Mouse (Mus musculus) CH12.LX (cell line): Measurements from ENCODE around the gene Pa2g4. TPM values are rescaled to one million over a fixed set of nuclear protein-coding genes. Genes with fewer than 3 reads are reported as not detected.

ENCODE experiments used
- DNase-seq: peaks from one replicate; pipeline ENCODE4 v3.0.0-alpha.2; 2013; ENCODE audit errors: extremely low read depth
- H3K27ac ChIP-seq: 2 replicates; pipeline ENCODE4 v1.5.1; 2012; ENCODE audit warnings: low read depth, mild to moderate bottlenecking, control low read depth, moderate library complexity; ENCODE audit not compliant: insufficient read depth
- H3K27me3 ChIP-seq: replicated peaks from 2 replicates; pipeline ENCODE3; 2012; ENCODE audit warnings: inconsistent platforms
- H3K36me3 ChIP-seq, 2 experiments: replicated peaks in 1 of 2; 2 replicates each; pipeline versions ENCODE3 to v1.6.1; 2012; ENCODE audit warnings: inconsistent platforms in 1 of 2, low read length in 1 of 2, mild to moderate bottlenecking in 1 of 2, mixed read lengths in 1 of 2, moderate library complexity in 1 of 2; ENCODE audit not compliant: control insufficient read depth in 1 of 2, insufficient read depth in 1 of 2
- H3K4me1 ChIP-seq, 2 experiments: 2 replicates each; pipeline ENCODE4 v1.6.1; 2012; ENCODE audit warnings: inconsistent platforms in 1 of 2, moderate library complexity in 1 of 2; ENCODE audit not compliant: insufficient read depth in 2 of 2, control insufficient read depth in 1 of 2
- H3K4me2 ChIP-seq: 2 replicates; pipeline ENCODE4 v1.6.1; 2012; ENCODE audit warnings: low read depth, mild to moderate bottlenecking, control low read depth; ENCODE audit not compliant: poor library complexity, insufficient read depth, severe bottlenecking
- H3K4me3 ChIP-seq, 3 experiments: fragments of 150-350 bp in 1 of 3; sonication (generic) in 1 of 3; replicated peaks in 1 of 3; 2 replicates each; pipeline versions ENCODE3 to v1.5.1; 2011 to 2012; ENCODE audit warnings: low read depth in 2 of 3, low read length in 2 of 3, mild to moderate bottlenecking in 2 of 3, moderate library complexity in 2 of 3, control low read depth in 1 of 3, improper control_type of control experiment in 1 of 3, inconsistent platforms in 1 of 3, mixed read lengths in 1 of 3; ENCODE audit not compliant: poor library complexity in 1 of 3
- H3K79me2 ChIP-seq: replicated peaks from 2 replicates; pipeline ENCODE4 v1.6.1; 2012; ENCODE audit warnings: mild to moderate bottlenecking, moderate library complexity; ENCODE audit not compliant: control insufficient read depth, poor library complexity, insufficient read depth, severe bottlenecking; ENCODE audit errors: extremely low read depth
- H3K9ac ChIP-seq: 2 replicates; pipeline ENCODE4 v1.6.1; 2012; ENCODE audit warnings: low read depth, mild to moderate bottlenecking, control low read depth, moderate library complexity; ENCODE audit not compliant: insufficient read depth
- H3K9me3 ChIP-seq: replicated peaks from 2 replicates; pipeline ENCODE3; 2012; ENCODE audit warnings: low read length, inconsistent platforms, mixed read lengths
- BHLHE40 ChIP-seq: IDR thresholded peaks from 2 replicates; pipeline ENCODE4 v1.6.1; 2011; ENCODE audit warnings: mild to moderate bottlenecking, low read depth, low read length, improper control_type of control experiment
- CHD1 ChIP-seq: IDR thresholded peaks from 2 replicates; pipeline ENCODE4 v1.6.1; 2012; ENCODE audit warnings: low read depth, low read length, improper control_type of control experiment, inconsistent platforms
- CHD2 ChIP-seq: IDR thresholded peaks from 2 replicates; pipeline ENCODE4 v1.6.1; 2011; ENCODE audit warnings: low read length, improper control_type of control experiment
- CTCF ChIP-seq, 2 experiments: IDR thresholded peaks in 1 of 2; conservative IDR thresholded peaks in 1 of 2; 2 replicates each; pipeline ENCODE4 v1.5.1; 2011 to 2012; ENCODE audit warnings: low read depth in 2 of 2, low read length in 2 of 2, improper control_type of control experiment in 1 of 2, inconsistent platforms in 1 of 2, mild to moderate bottlenecking in 1 of 2, moderate library complexity in 1 of 2
- E2F4 ChIP-seq: IDR thresholded peaks from 2 replicates; pipeline ENCODE4 v1.6.1; 2011; ENCODE audit warnings: low read depth, low read length, improper control_type of control experiment; ENCODE audit not compliant: insufficient replicate concordance
- ETS1 ChIP-seq: conservative IDR thresholded peaks from 2 replicates; pipeline ENCODE4 v1.6.1; 2012; ENCODE audit warnings: low read depth, mild to moderate bottlenecking, inconsistent platforms, low read length, improper control_type of control experiment, moderate library complexity
- HCFC1 ChIP-seq: IDR thresholded peaks from 2 replicates; pipeline ENCODE4 v1.6.1; 2012; ENCODE audit warnings: low read depth, mild to moderate bottlenecking, inconsistent platforms, low read length, improper control_type of control experiment
- IRF4 ChIP-seq: IDR thresholded peaks from 2 replicates; pipeline ENCODE4 v1.6.1; 2014; ENCODE audit warnings: low read depth, mild to moderate bottlenecking, inconsistent platforms, low read length, improper control_type of control experiment
- JUN ChIP-seq: IDR thresholded peaks from 2 replicates; pipeline ENCODE4 v1.6.1; 2011; ENCODE audit warnings: low read depth, mild to moderate bottlenecking, low read length, improper control_type of control experiment, moderate library complexity; ENCODE audit not compliant: insufficient read depth
- JUND ChIP-seq: conservative IDR thresholded peaks from 2 replicates; pipeline ENCODE4 v1.6.1; 2011; ENCODE audit warnings: low read depth, low read length, improper control_type of control experiment
- KAT2A ChIP-seq: IDR thresholded peaks from 2 replicates; pipeline ENCODE4 v1.6.1; 2012; ENCODE audit warnings: low read length, improper control_type of control experiment, inconsistent platforms; ENCODE audit not compliant: insufficient replicate concordance
- MAFK ChIP-seq: IDR thresholded peaks from 2 replicates; pipeline ENCODE4 v1.6.1; 2011; ENCODE audit warnings: low read length, improper control_type of control experiment; ENCODE audit not compliant: insufficient replicate concordance
- MAZ ChIP-seq: IDR thresholded peaks from 2 replicates; pipeline ENCODE4 v1.6.1; 2012; ENCODE audit warnings: low read depth, mild to moderate bottlenecking, inconsistent platforms, low read length, improper control_type of control experiment, moderate library complexity
- MEF2A ChIP-seq: IDR thresholded peaks from 2 replicates; pipeline ENCODE4 v1.6.1; 2014; ENCODE audit warnings: low read depth, mild to moderate bottlenecking, inconsistent platforms, low read length, improper control_type of control experiment, borderline replicate concordance
- NELFE ChIP-seq: IDR thresholded peaks from 2 replicates; pipeline ENCODE4 v1.6.1; 2011; ENCODE audit warnings: low read depth, low read length, improper control_type of control experiment
- PAX5 ChIP-seq: IDR thresholded peaks from 2 replicates; pipeline ENCODE4 v1.6.1; 2012; ENCODE audit warnings: low read length, inconsistent platforms, mixed read lengths
- POLR2A ChIP-seq: IDR thresholded peaks from 2 replicates; pipeline ENCODE4 v1.6.1; 2011; ENCODE audit warnings: low read depth, mild to moderate bottlenecking, improper control_type of control experiment, low read length
- POLR2AphosphoS2 ChIP-seq: IDR thresholded peaks from 2 replicates; pipeline ENCODE4 v1.6.1; 2011; ENCODE audit warnings: low read depth, low read length, improper control_type of control experiment
- SIN3A ChIP-seq: IDR thresholded peaks from 2 replicates; pipeline ENCODE4 v1.6.1; 2012; ENCODE audit warnings: low read length, improper control_type of control experiment, inconsistent platforms
- SMC3 ChIP-seq: IDR thresholded peaks from 2 replicates; pipeline ENCODE4 v1.6.1; 2011; ENCODE audit warnings: low read depth, low read length, improper control_type of control experiment
- TBP ChIP-seq: conservative IDR thresholded peaks from 2 replicates; pipeline ENCODE4 v1.6.1; 2011; ENCODE audit warnings: low read depth, low read length, improper control_type of control experiment
- TCF12 ChIP-seq: IDR thresholded peaks from 2 replicates; pipeline ENCODE4 v1.6.1; 2014; ENCODE audit warnings: low read depth, mild to moderate bottlenecking, inconsistent platforms, low read length, improper control_type of control experiment
- UBTF ChIP-seq: IDR thresholded peaks from 2 replicates; pipeline ENCODE4 v1.6.1; 2012; ENCODE audit warnings: low read depth, mild to moderate bottlenecking, inconsistent platforms, low read length, improper control_type of control experiment, moderate library complexity
- ZKSCAN1 ChIP-seq: IDR thresholded peaks from 2 replicates; pipeline ENCODE4 v1.6.1; 2012; ENCODE audit warnings: low read depth, inconsistent platforms, low read length, improper control_type of control experiment, borderline replicate concordance
- ZNF384 ChIP-seq: IDR thresholded peaks from 2 replicates; pipeline ENCODE4 v1.6.1; 2012; ENCODE audit warnings: low read depth, low read length, improper control_type of control experiment, inconsistent platforms
- dilution Hi-C: fragments of 300-500 bp; cut with MboI; formaldehyde crosslinking; loops from 2 replicates; pipeline ENCODE4 v1.14.3; 2020; ENCODE audit warnings: low sequenced_read_pairs; ENCODE audit not compliant: extremely low pct_unique_long_range_greater_than_20kb, extremely low pct_ligation_motif_present
- in situ Hi-C: fragments of 300-500 bp; cut with MboI; formaldehyde crosslinking; loops from 3 replicates; pipeline ENCODE4 v1.14.3; 2019; ENCODE audit warnings: low sequenced_read_pairs, low pct_ligation_motif_present, low pct_unique_long_range_greater_than_20kb, mixed read lengths
- polyA plus RNA-seq: library from polyadenylated mRNA; unstranded; fragments of >175 nt; gene quantifications from 2 replicates; pipeline ENCODE4 v1.2.1, GENCODE M21; 2012; ENCODE audit warnings: low read depth; ENCODE audit not compliant: insufficient read length
- total RNA-seq, 2 experiments: library from RNA; depleted of rRNA; stranded (reverse); fragments of 300-350 nt in 1 of 2; fragments of >200 nt in 1 of 2; gene quantifications; 2 replicates each; pipeline ENCODE4 v1.2.3; 2012 to 2014

The Pa2g4 gene
- total and polyA plus RNA-seq, 3 experiments: 129 to 550 (median 133) TPM

- H3K4me2 ChIP-seq: no peak overlapping the region
- no peak overlapping the region for H3K27ac ChIP-seq
- H3K79me2 ChIP-seq: no peaks in the 10 kb centered on the region
- TF ChIP-seq JUND (no peak), SMC3 (no peak), TBP (no peak), CHD2 (no peak), ZKSCAN1 (no peak)
- in situ Hi-C loops (no loop called here), dilution Hi-C loops (no loop called here)
- no peaks in the 10 kb centered on the region for H3K36me3 ChIP-seq
- no peak for DNase-seq
- H3K9me3 ChIP-seq: no peaks in the 10 kb centered on the region
- no peak overlapping the region for H3K4me3 ChIP-seq
- H3K27me3 ChIP-seq: peaks cover 57% of the 10 kb centered on the region
- H3K4me1 ChIP-seq: peaks cover 0 to 9% of the 10 kb centered on the region in 2 experiments; a peak in 2 of 4 replicates
- no peak overlapping the region for H3K9ac ChIP-seq
Measured at GRCm38 (mm10) chr10:128592797-128593196, 27.0 kb upstream of the Pa2g4 start.

- in situ Hi-C loops: no loop called here
- dilution Hi-C loops: no loop called here
Measured at GRCm38 (mm10) chr10:128591436-128591835, 25.6 kb upstream of the Pa2g4 start.

GRCm38 (mm10) chr10:128590193-128590690 is 24.5 kb upstream of the Pa2g4 start:
- Histone ChIP-seq H3K9ac (peak overlapping the region; percentile 54), H3K4me2 (peak overlapping the region; percentile 95), H3K36me3 (no peaks in the 10 kb centered on the region), H3K4me3 (peak overlapping the region; percentile 63 to 80 (median 65)), H3K27ac (no peak overlapping the region), H3K27me3 (peaks cover 72% of the 10 kb centered on the region), H3K9me3 (no peaks in the 10 kb centered on the region), H3K4me1 (peaks cover 0 to 19% of the 10 kb centered on the region in 2 experiments; a peak in 2 of 4 replicates), H3K79me2 (no peaks in the 10 kb centered on the region)
- in situ Hi-C loops (no loop called here), dilution Hi-C loops (no loop called here)
- no peak for TF ChIP-seq CHD1
- TF ChIP-seq POLR2A: no peak
- no peak; the same call in 1 of the 2 replicates for TF ChIP-seq UBTF
- TF ChIP-seq MAZ: no peak
- TF ChIP-seq HCFC1: 0 out of 2 replicates have a peak, but pooled peaks have one; percentile 21
- TF ChIP-seq CTCF (conservative IDR thresholded peaks at IDR 0.05 in 1 of 2, IDR thresholded peaks at IDR 0.05 in 1 of 2; ENCODE audit: low read depth in 2 of 2, low read length in 2 of 2): peak; percentile 63 to 81
- no peak for TF ChIP-seq POLR2AphosphoS2
- peak; percentile 27; the same call in 1 of the 2 replicates for TF ChIP-seq NELFE
- no peak for TF ChIP-seq JUN
- peak; percentile 40; the same call in 1 of the 2 replicates for TF ChIP-seq TCF12
- peak; percentile 40 for TF ChIP-seq SMC3
- TF ChIP-seq PAX5: no peak
- no peak for TF ChIP-seq TBP
- no peak for TF ChIP-seq ZNF384
- TF ChIP-seq IRF4: peak; percentile 46; the same call in 1 of the 2 replicates
- TF ChIP-seq BHLHE40: peak; percentile 34; the same call in 1 of the 2 replicates
- no peak for TF ChIP-seq KAT2A
- TF ChIP-seq CHD2: no peak
- no peak for TF ChIP-seq SIN3A
- no peak for TF ChIP-seq E2F4
- DNase-seq: no peak

More at GRCm38 (mm10) chr10:128591436-128591835, 25.6 kb upstream of the Pa2g4 start:
- H3K4me3 ChIP-seq: no peak overlapping the region
- no peak overlapping the region for H3K9ac ChIP-seq
- H3K9me3 ChIP-seq: no peaks in the 10 kb centered on the region
- no peaks in the 10 kb centered on the region for H3K36me3 ChIP-seq
- no peak for DNase-seq
- H3K79me2 ChIP-seq: no peaks in the 10 kb centered on the region
- H3K4me2 ChIP-seq: no peak overlapping the region
- TF ChIP-seq ETS1: no peak
- no peak for TF ChIP-seq POLR2A
- TF ChIP-seq ZNF384: no peak
- no peak for TF ChIP-seq MEF2A
- no peak for TF ChIP-seq SMC3
- no peak for TF ChIP-seq E2F4
- TF ChIP-seq JUN: no peak
- no peak for TF ChIP-seq MAFK
- TF ChIP-seq, all 38 proteins: peak for 0
- Histone ChIP-seq H3K27ac (no peak overlapping the region), H3K27me3 (peaks cover 69% of the 10 kb centered on the region), H3K4me1 (peaks cover 0 to 19% of the 10 kb centered on the region in 2 experiments; a peak in 2 of 4 replicates)
